Mouse (Mus musculus) MEL (cell line): Measurements from ENCODE around the gene Ntn1. TPM values are rescaled to one million over a fixed set of nuclear protein-coding genes. Genes with fewer than 3 reads are reported as not detected.

Experiments
- DNase-seq: peaks from one replicate; pipeline ENCODE4 v3.0.0; 2011; ENCODE audit warnings: low read depth, low spot score
- H3K27ac ChIP-seq: 2 replicates; pipeline ENCODE4 v1.5.1; 2012; ENCODE audit warnings: low read depth, mild to moderate bottlenecking, control low read depth, low read length, moderate library complexity; ENCODE audit not compliant: control insufficient read depth
- H3K27me3 ChIP-seq, 2 experiments: fragments of 150-350 bp in 1 of 2; sonication (generic) in 1 of 2; 2 replicates each; pipeline ENCODE4 v1.6.1; 2012; ENCODE audit warnings: low read length in 2 of 2, mild to moderate bottlenecking in 2 of 2, improper control_type of control experiment in 1 of 2, moderate library complexity in 1 of 2; ENCODE audit not compliant: insufficient read depth in 2 of 2, control insufficient read depth in 1 of 2
- H3K36me3 ChIP-seq, 2 experiments: 2 replicates each; pipeline ENCODE4 v1.6.1; 2012 to 2014; ENCODE audit warnings: low read length in 2 of 2, improper control_type of control experiment in 1 of 2, inconsistent platforms in 1 of 2, mild to moderate bottlenecking in 1 of 2; ENCODE audit not compliant: insufficient read depth in 2 of 2, control insufficient read depth in 1 of 2
- H3K4me1 ChIP-seq, 2 experiments: fragments of 150-350 bp in 1 of 2; sonication (generic) in 1 of 2; 2 replicates each; pipeline ENCODE4 v1.6.1; 2012; ENCODE audit warnings: low read length in 2 of 2, improper control_type of control experiment in 1 of 2, mild to moderate bottlenecking in 1 of 2; ENCODE audit not compliant: insufficient read depth in 2 of 2, control insufficient read depth in 1 of 2
- H3K4me3 ChIP-seq, 2 experiments: fragments of 150-350 bp in 1 of 2; sonication (generic) in 1 of 2; 2 replicates each; pipeline ENCODE4 v1.5.1; 2012; ENCODE audit warnings: low read depth in 2 of 2, low read length in 2 of 2, mild to moderate bottlenecking in 2 of 2, moderate library complexity in 2 of 2, control low read depth in 1 of 2, improper control_type of control experiment in 1 of 2; ENCODE audit not compliant: control insufficient read depth in 1 of 2, insufficient read depth in 1 of 2
- H3K79me2 ChIP-seq: 2 replicates; pipeline ENCODE4 v1.6.1; 2012; ENCODE audit warnings: mild to moderate bottlenecking, low read length, moderate library complexity; ENCODE audit not compliant: control insufficient read depth, poor library complexity, insufficient read depth
- H3K9ac ChIP-seq: 2 replicates; pipeline ENCODE4 v1.6.1; 2012; ENCODE audit warnings: low read depth, mild to moderate bottlenecking, control low read depth, low read length, moderate library complexity; ENCODE audit not compliant: control insufficient read depth, poor library complexity, severe bottlenecking
- H3K9me3 ChIP-seq: fragments of 150-350 bp; sonication (generic); replicated peaks from 2 replicates; pipeline ENCODE4 v1.6.1; 2012; ENCODE audit warnings: mild to moderate bottlenecking, low read length, improper control_type of control experiment, moderate library complexity; ENCODE audit not compliant: insufficient read depth
- BHLHE40 ChIP-seq: IDR thresholded peaks from 2 replicates; pipeline ENCODE4 v1.6.1; 2012; ENCODE audit warnings: low read depth, mild to moderate bottlenecking, inconsistent platforms, low read length, improper control_type of control experiment, borderline replicate concordance
- CHD1 ChIP-seq: IDR thresholded peaks from 2 replicates; pipeline ENCODE4 v1.6.1; 2012; ENCODE audit warnings: low read depth, mild to moderate bottlenecking, inconsistent platforms, low read length, improper control_type of control experiment
- CHD2 ChIP-seq: IDR thresholded peaks from 2 replicates; pipeline ENCODE4 v1.6.1; 2011; ENCODE audit warnings: low read length, improper control_type of control experiment
- E2F4 ChIP-seq: IDR thresholded peaks from 2 replicates; pipeline ENCODE4 v1.6.1; 2011; ENCODE audit warnings: low read depth, low read length, improper control_type of control experiment, borderline replicate concordance
- ELF1 ChIP-seq: IDR thresholded peaks from 2 replicates; pipeline ENCODE4 v1.6.1; 2014; ENCODE audit warnings: low read depth, mild to moderate bottlenecking, inconsistent platforms, low read length, improper control_type of control experiment, moderate library complexity
- EP300 ChIP-seq, 2 experiments: IDR thresholded peaks; 2 replicates each; pipeline ENCODE4 v1.6.1; 2011; ENCODE audit warnings: improper control_type of control experiment in 2 of 2, low read length in 2 of 2, low read depth in 1 of 2, mild to moderate bottlenecking in 1 of 2
- GABPA ChIP-seq: IDR thresholded peaks from 2 replicates; pipeline ENCODE4 v1.6.1; 2012; ENCODE audit warnings: low read depth, mild to moderate bottlenecking, inconsistent platforms, low read length, improper control_type of control experiment, moderate library complexity
- JUND ChIP-seq: IDR thresholded peaks from 2 replicates; pipeline ENCODE4 v1.6.1; 2011; ENCODE audit warnings: low read depth, mild to moderate bottlenecking, improper control_type of control experiment, low read length
- MAFK ChIP-seq: IDR thresholded peaks from 2 replicates; pipeline ENCODE4 v1.6.1; 2011; ENCODE audit warnings: low read depth, mild to moderate bottlenecking, low read length, improper control_type of control experiment, borderline replicate concordance
- MYB ChIP-seq: IDR thresholded peaks from 2 replicates; pipeline ENCODE4 v1.6.1; 2011; ENCODE audit warnings: mild to moderate bottlenecking, low read depth, low read length, improper control_type of control experiment
- MYC ChIP-seq: IDR thresholded peaks from 2 replicates; pipeline ENCODE4 v1.6.1; 2011; ENCODE audit warnings: low read depth, mild to moderate bottlenecking, low read length, improper control_type of control experiment, moderate library complexity
- POLR2AphosphoS2 ChIP-seq: IDR thresholded peaks from 2 replicates; pipeline ENCODE4 v1.6.1; 2011; ENCODE audit warnings: low read length, improper control_type of control experiment
- SMC3 ChIP-seq: IDR thresholded peaks from 2 replicates; pipeline ENCODE4 v1.6.1; 2011; ENCODE audit warnings: low read depth, low read length, improper control_type of control experiment
- TAL1 ChIP-seq: IDR thresholded peaks from 2 replicates; pipeline ENCODE4 v1.6.1; 2012; ENCODE audit warnings: mild to moderate bottlenecking, inconsistent platforms, low read length, moderate library complexity, mixed read lengths
- TCF12 ChIP-seq: IDR thresholded peaks from 2 replicates; pipeline ENCODE4 v1.6.1; 2014; ENCODE audit warnings: low read depth, mild to moderate bottlenecking, inconsistent platforms, low read length, improper control_type of control experiment, moderate library complexity
- ZKSCAN1 ChIP-seq: IDR thresholded peaks from 2 replicates; pipeline ENCODE4 v1.6.1; 2012; ENCODE audit warnings: low read depth, mild to moderate bottlenecking, inconsistent platforms, low read length, improper control_type of control experiment, moderate library complexity
- ZMIZ1 ChIP-seq: IDR thresholded peaks from 2 replicates; pipeline ENCODE4 v1.6.1; 2012; ENCODE audit warnings: low read depth, mild to moderate bottlenecking, inconsistent platforms, low read length, improper control_type of control experiment, moderate library complexity
- ZNF384 ChIP-seq: IDR thresholded peaks from 2 replicates; pipeline ENCODE4 v1.6.1; 2012; ENCODE audit warnings: low read depth, mild to moderate bottlenecking, inconsistent platforms, low read length, improper control_type of control experiment
- polyA plus RNA-seq, 2 experiments: library from polyadenylated mRNA; stranded (reverse) in 1 of 2; unstranded in 1 of 2; fragments of >175 nt in 1 of 2; fragments of >200 nt in 1 of 2; gene quantifications; 2 replicates each; pipeline versions ENCODE4 v1.2.1 to v1.2.4; 2012; ENCODE audit warnings: low replicate concordance in 2 of 2, low read depth in 1 of 2; ENCODE audit not compliant: insufficient read length in 2 of 2, insufficient read depth in 1 of 2, missing spikeins in 1 of 2
- total RNA-seq: library from RNA; depleted of rRNA; stranded (reverse); fragments of 300-350 nt; gene quantifications from 2 replicates; pipeline ENCODE4 v1.2.3, GENCODE M21; 2012

Gene Ntn1
- total and polyA plus RNA-seq, 3 experiments: not detected

- no peak overlapping the region for H3K27ac ChIP-seq
- H3K9me3 ChIP-seq: no peaks in the 10 kb centered on the region
- H3K79me2 ChIP-seq: no peaks in the 10 kb centered on the region
- TF ChIP-seq CHD2 (no peak), POLR2AphosphoS2 (no peak), TCF12 (no peak), ZNF384 (no peak), CHD1 (no peak), ZMIZ1 (no peak)
- no peaks in the 10 kb centered on the region for H3K27me3 ChIP-seq
- no peaks in the 10 kb centered on the region for H3K36me3 ChIP-seq
- H3K4me1 ChIP-seq: no peaks in the 10 kb centered on the region
- H3K9ac ChIP-seq: no peak overlapping the region
- DNase-seq: no peak
- no peak overlapping the region for H3K4me3 ChIP-seq
Measured at GRCm38 (mm10) chr11:68260399-68260798, 140.2 kb downstream of the Ntn1 start.

DNA sequence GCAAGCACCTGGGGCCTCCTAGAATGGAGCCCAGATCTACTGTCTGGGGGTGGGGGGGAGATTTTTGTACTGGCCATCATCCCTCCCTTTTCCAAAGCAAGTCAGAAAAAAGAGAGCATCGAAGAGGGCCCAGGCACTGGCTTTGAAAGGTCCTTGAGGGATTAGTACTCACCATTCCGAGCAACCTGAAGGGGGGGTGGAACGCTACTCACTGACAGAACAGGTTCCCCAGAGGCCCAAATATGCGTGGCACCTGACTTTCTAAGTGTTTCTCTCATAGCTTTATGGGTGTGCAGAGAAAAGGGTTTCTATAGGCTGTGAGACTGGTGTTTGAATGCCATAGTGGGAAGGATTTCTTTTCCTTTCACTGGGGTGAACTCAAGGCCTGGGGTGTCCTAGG lies 142.1 kb downstream of the Ntn1 start:
- H3K4me1 ChIP-seq: no peaks in the 10 kb centered on the region
- no peak for TF ChIP-seq CHD1
- TF ChIP-seq BHLHE40: no peak
- TF ChIP-seq SMC3: no peak
- TF ChIP-seq E2F4: no peak
- TF ChIP-seq TCF12: no peak
- no peak for TF ChIP-seq MYB
- no peak for TF ChIP-seq ZKSCAN1
- no peak for TF ChIP-seq MYC
- no peak for TF ChIP-seq EP300 (IDR thresholded peaks at IDR 0.05; ENCODE audit: low read depth in 1 of 2, low read length in 2 of 2)
- no peak for TF ChIP-seq ELF1
- TF ChIP-seq TAL1: no peak
- no peak for TF ChIP-seq GABPA
- TF ChIP-seq JUND: no peak
- no peak for TF ChIP-seq MAFK
- no peak overlapping the region for H3K27ac ChIP-seq
- DNase-seq: no peak
- no peaks in the 10 kb centered on the region for H3K36me3 ChIP-seq
- H3K79me2 ChIP-seq: no peaks in the 10 kb centered on the region
- H3K27me3 ChIP-seq: no peaks in the 10 kb centered on the region
- no peak overlapping the region for H3K9ac ChIP-seq
- H3K9me3 ChIP-seq: no peaks in the 10 kb centered on the region
- H3K4me3 ChIP-seq: no peak overlapping the region
